Mouse (Mus musculus) E14TG2a.4 (cell line): ENCODE data around the gene Depp1.

Experiments
- CTCF ChIP-seq: conservative IDR thresholded peaks from 2 replicates; pipeline ENCODE4 v1.5.1; 2014; ENCODE audit warnings: low read length
- NANOG ChIP-seq: IDR thresholded peaks from 2 replicates; pipeline ENCODE4 v1.6.1; 2014; ENCODE audit warnings: borderline replicate concordance, low read length, mixed read lengths
- POU5F1 ChIP-seq: IDR thresholded peaks from 2 replicates; pipeline ENCODE4 v1.6.1; 2014; ENCODE audit warnings: low read length, borderline replicate concordance

DNA sequence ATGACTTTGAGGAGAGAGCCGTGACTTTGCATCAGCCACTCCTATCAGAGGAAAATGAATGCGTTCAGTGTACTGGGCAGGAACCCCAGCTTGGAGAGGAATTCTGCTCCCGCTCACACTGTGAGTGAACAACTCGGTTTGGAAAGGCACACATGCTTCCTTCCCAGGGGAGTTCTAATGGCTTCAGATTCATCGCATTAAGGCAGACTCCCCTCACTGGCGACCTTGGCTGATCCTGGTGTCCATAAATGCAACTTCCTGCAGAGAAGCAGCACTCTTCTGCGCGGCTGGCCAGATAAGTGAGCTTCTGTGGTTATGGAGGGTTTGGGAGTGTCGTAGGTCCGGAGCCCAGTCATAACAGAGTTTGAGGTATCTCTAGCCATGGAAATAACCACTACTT, 20.6 kb upstream of the Depp1 start:
- TF ChIP-seq CTCF (no peak), POU5F1 (no peak), NANOG (no peak)
